Mouse (Mus musculus) right cerebral cortex, postnatal 25 days (tissue): Measurements from ENCODE around the gene Crtc1.

Experiments
- DNase-seq: peaks from one replicate; pipeline ENCODE4 v3.0.0; 2022

Gene Crtc1

GRCm38 (mm10) chr8:70461765-70462515, 22.6 kb upstream of the Crtc1 start:
- DNase-seq, result no peak

- no peak for DNase-seq
Observed at GRCm38 (mm10) chr8:70460606-70461005, 21.2 kb upstream of the Crtc1 start.

- DNase-seq, result no peak
Observed at GRCm38 (mm10) chr8:70460199-70460598, 20.8 kb upstream of the Crtc1 start.

GRCm38 (mm10) chr8:70459636-70460035, 20.3 kb upstream of the Crtc1 start:
- DNase-seq, result no peak

- DNase-seq, result no peak
Observed at GRCm38 (mm10) chr8:70458462-70458861, 19.1 kb upstream of the Crtc1 start.

GRCm38 (mm10) chr8:70457882-70458281, 18.5 kb upstream of the Crtc1 start:
- DNase-seq, result no peak

- DNase-seq, result no peak
Observed at GRCm38 (mm10) chr8:70456996-70457395, 17.6 kb upstream of the Crtc1 start.

GRCm38 (mm10) chr8:70453852-70454251, 14.5 kb upstream of the Crtc1 start:
- DNase-seq, result peak; percentile 47

- peak; percentile 44 for DNase-seq
Observed at GRCm38 (mm10) chr8:70452196-70452966, 13.0 kb upstream of the Crtc1 start.

GRCm38 (mm10) chr8:70447639-70448420, 8.5 kb upstream of the Crtc1 start:
- no peak for DNase-seq

GRCm38 (mm10) chr8:70445988-70446387, 6.6 kb upstream of the Crtc1 start:
- no peak for DNase-seq

- DNase-seq, result no peak
Observed at GRCm38 (mm10) chr8:70443326-70443725, 3.9 kb upstream of the Crtc1 start.

- no peak for DNase-seq
Observed at GRCm38 (mm10) chr8:70441565-70441964, 2.2 kb upstream of the Crtc1 start.

GRCm38 (mm10) chr8:70440246-70440645, 867 bp upstream of the Crtc1 start:
- DNase-seq, result no peak

- no peak for DNase-seq
Observed at GRCm38 (mm10) chr8:70439848-70440179, 435 bp upstream of the Crtc1 start.

GRCm38 (mm10) chr8:70438423-70438822, 956 bp downstream of the Crtc1 start:
- DNase-seq, result no peak

GRCm38 (mm10) chr8:70435156-70435555, 4.2 kb downstream of the Crtc1 start:
- DNase-seq, result no peak

- no peak for DNase-seq
Observed at GRCm38 (mm10) chr8:70432991-70433536, 6.3 kb downstream of the Crtc1 start.

GRCm38 (mm10) chr8:70431213-70431612, 8.2 kb downstream of the Crtc1 start:
- DNase-seq, result no peak

GRCm38 (mm10) chr8:70426300-70426907, 13.0 kb downstream of the Crtc1 start:
- no peak for DNase-seq

- DNase-seq, result no peak
Observed at GRCm38 (mm10) chr8:70422722-70423121, 16.7 kb downstream of the Crtc1 start.

- no peak for DNase-seq
Observed at GRCm38 (mm10) chr8:70421349-70422104, 17.9 kb downstream of the Crtc1 start.
